11 mouse cellular contexts compared by ENCODE assay signal in the genomic region with DNA sequence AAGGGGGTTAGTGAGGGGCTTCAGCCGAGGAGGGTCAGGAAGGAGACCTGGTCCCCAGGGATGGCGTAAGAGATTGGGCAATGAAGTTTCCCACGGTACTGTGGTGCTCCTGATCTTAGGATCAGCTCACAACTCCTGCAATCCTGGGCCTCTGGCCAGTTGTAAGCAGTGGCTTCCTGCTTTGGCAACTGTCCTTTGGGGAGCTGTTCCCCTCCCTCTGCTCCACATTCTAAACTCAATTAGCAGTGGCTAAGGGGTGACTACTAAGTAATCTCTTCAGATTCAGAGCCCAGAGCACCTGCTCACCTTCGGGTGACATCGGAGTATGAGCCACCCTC. TPM values are rescaled to one million over a fixed set of nuclear protein-coding genes. Genes with fewer than 3 reads are reported as not detected.
"Had no signal": no experiment of that assay in that cellular context is flagged by ENCODE, and none has a peak within 500 bp of the region (broad histone marks: within the 10 kb centered on the region; RNA-seq: fewer than 3 reads in every experiment).

No protein-coding gene starts in this region.

- H3K9me3 ChIP-seq: limb, embryonic 12.5 days; midbrain, embryonic 13.5 days had no signal

- H3K4me3 ChIP-seq: limb, embryonic 12.5 days; midbrain, embryonic 13.5 days had no signal

- ATAC-seq: midbrain, embryonic 13.5 days had no signal

- H3K4me1 ChIP-seq: limb, embryonic 12.5 days; midbrain, embryonic 13.5 days had no signal

- H3K27ac ChIP-seq: limb, embryonic 12.5 days; liver, embryonic 14.5 days; midbrain, embryonic 13.5 days had no signal

- H3K4me2 ChIP-seq: limb, embryonic 12.5 days; midbrain, embryonic 13.5 days had no signal

- H3K9ac ChIP-seq: limb, embryonic 12.5 days; liver, embryonic 14.5 days; midbrain, embryonic 13.5 days had no signal

- DNase-seq: kidney, adult 8-10 months; kidney, postnatal 25 days; liver; lung, adult 2 months; lung, postnatal 14 days; right cerebral cortex, postnatal 4 days; spleen, adult 18-20 months had no signal

- H3K27me3 ChIP-seq: limb, embryonic 12.5 days; midbrain, embryonic 13.5 days had no signal

RNA-seq across cellular contexts. Expression of a gene that starts 50.5 kb away (rescaled TPM):
- total RNA-seq: megakaryocyte progenitor cell, adult 5-6 weeks had no signal
- polyA plus RNA-seq: lung, adult 2 months had no signal
